Mouse (Mus musculus) intestine, postnatal 0 days (tissue): ENCODE data around the gene Scfd2. TPM values are rescaled to one million over a fixed set of nuclear protein-coding genes. Genes with fewer than 3 reads are reported as not detected.

Experiments used
- ATAC-seq: fragments of 200-750 bp; cut with Nextera tagmentation; 2 replicates; pipeline ENCODE4 v1.8.0; 2017; ENCODE audit warnings: mild to moderate bottlenecking, moderate TSS enrichment, moderate library complexity
- H3K27ac ChIP-seq: fragments of 300-500 bp; sonication (generic); 2 replicates; pipeline ENCODE4 v1.5.1; 2014; ENCODE audit warnings: mild to moderate bottlenecking, low read depth, low read length, moderate library complexity
- H3K27me3 ChIP-seq: fragments of 300-500 bp; sonication (generic); replicated peaks from 2 replicates; pipeline ENCODE4 v1.6.1; 2014; ENCODE audit warnings: low read length, mixed read lengths; ENCODE audit not compliant: control insufficient read depth, insufficient read depth
- H3K36me3 ChIP-seq: fragments of 300-500 bp; sonication (generic); 2 replicates; pipeline ENCODE4 v1.6.1; 2014; ENCODE audit warnings: mild to moderate bottlenecking, moderate library complexity; ENCODE audit not compliant: control insufficient read depth, insufficient read depth
- H3K4me1 ChIP-seq: fragments of 300-500 bp; sonication (generic); replicated peaks from 2 replicates; pipeline ENCODE4 v1.6.1; 2014; ENCODE audit warnings: antibody characterized with exemption, low read length, mixed read lengths; ENCODE audit not compliant: control insufficient read depth, insufficient read depth
- H3K4me2 ChIP-seq: fragments of 300-500 bp; sonication (generic); replicated peaks from 2 replicates; pipeline ENCODE4 v1.6.1; 2014; ENCODE audit warnings: low read depth, mild to moderate bottlenecking, moderate library complexity
- H3K4me3 ChIP-seq: fragments of 300-500 bp; sonication (generic); 2 replicates; pipeline ENCODE4 v1.5.1; 2014; ENCODE audit warnings: low read depth, low read length
- H3K9ac ChIP-seq: fragments of 300-500 bp; sonication (generic); 2 replicates; pipeline ENCODE4 v1.6.1; 2014; ENCODE audit warnings: mild to moderate bottlenecking, low read depth, low read length
- H3K9me3 ChIP-seq: fragments of 300-500 bp; sonication (generic); 2 replicates; pipeline ENCODE4 v1.6.1; 2016; ENCODE audit warnings: mixed run types; ENCODE audit not compliant: control insufficient read depth
- CTCF ChIP-seq: sonication (generic); IDR thresholded peaks from 2 replicates; pipeline ENCODE4 v1.5.1; 2016; ENCODE audit warnings: low read depth, mild to moderate bottlenecking, control low read depth, antibody characterized with exemption, moderate library complexity
- WGBS: fragments of 180-500 bp; shearing (Covaris S2); extraction: QIAGEN DNeasy Blood & Tissue Kit; methylation state at CpG from one replicate; pipeline ENCODE4 v1.1.7; 2014; 5-methylcytosine and 5-hydroxymethylcytosine counted together
- polyA plus RNA-seq: library from polyadenylated mRNA; unstranded; fragments of >200 nt; fragmentation: Nextera tagmentation; extraction: Ambion mirVana; gene quantifications from 2 replicates; pipeline ENCODE4 v1.2.1, GENCODE M21; 2015

The Scfd2 gene
- polyA plus RNA-seq, 1 experiment from 2014 or later: 16.8 TPM

- H3K4me2 ChIP-seq: no peak overlapping the region
- no peak for TF ChIP-seq CTCF
- no peaks in the 10 kb centered on the region for H3K9me3 ChIP-seq
- no peak overlapping the region for H3K4me3 ChIP-seq
- no peak for ATAC-seq
- WGBS: 76% methylated on average over 11 of the region's 11 CpGs
- no peaks in the 10 kb centered on the region for H3K27me3 ChIP-seq
- H3K36me3 ChIP-seq: no peaks in the 10 kb centered on the region
- H3K27ac ChIP-seq: no peak overlapping the region
- H3K9ac ChIP-seq: no peak overlapping the region
- no peaks in the 10 kb centered on the region for H3K4me1 ChIP-seq
These were observed 183.3 kb downstream of the Scfd2 start for GRCm38 (mm10) chr5:74348079-74348870.

- Histone ChIP-seq H3K4me1 (no peaks in the 10 kb centered on the region), H3K9ac (no peak overlapping the region), H3K27me3 (no peaks in the 10 kb centered on the region), H3K36me3 (no peaks in the 10 kb centered on the region), H3K27ac (no peak overlapping the region), H3K4me2 (no peak overlapping the region), H3K9me3 (no peaks in the 10 kb centered on the region), H3K4me3 (no peak overlapping the region)
- no peak for TF ChIP-seq CTCF
- WGBS: 44% methylated on average over 2 of the region's 2 CpGs
- no peak for ATAC-seq
These were observed 188.5 kb downstream of the Scfd2 start for GRCm38 (mm10) chr5:74343045-74343444.

- H3K4me2 ChIP-seq: no peak overlapping the region
- no peak for ATAC-seq
- no peaks in the 10 kb centered on the region for H3K36me3 ChIP-seq
- no peak overlapping the region for H3K4me3 ChIP-seq
- no peak overlapping the region for H3K9ac ChIP-seq
- H3K4me1 ChIP-seq: no peaks in the 10 kb centered on the region
- H3K9me3 ChIP-seq: no peaks in the 10 kb centered on the region
- H3K27me3 ChIP-seq: no peaks in the 10 kb centered on the region
- H3K27ac ChIP-seq: no peak overlapping the region
- no peak for TF ChIP-seq CTCF
These were observed 189.0 kb downstream of the Scfd2 start for GRCm38 (mm10) chr5:74342557-74342956.

- Histone ChIP-seq H3K4me3 (no peak overlapping the region), H3K9me3 (no peaks in the 10 kb centered on the region), H3K27me3 (no peaks in the 10 kb centered on the region), H3K9ac (no peak overlapping the region), H3K36me3 (no peaks in the 10 kb centered on the region), H3K27ac (no peak overlapping the region), H3K4me2 (no peak overlapping the region), H3K4me1 (no peaks in the 10 kb centered on the region)
- no peak for ATAC-seq
- 73% methylated on average over 3 of the region's 3 CpGs for WGBS
- TF ChIP-seq CTCF: no peak
These were observed 194.1 kb downstream of the Scfd2 start for GRCm38 (mm10) chr5:74337491-74337890.

- no peak for TF ChIP-seq CTCF
- Histone ChIP-seq H3K4me3 (no peak overlapping the region), H3K36me3 (no peaks in the 10 kb centered on the region), H3K9ac (no peak overlapping the region), H3K4me1 (no peaks in the 10 kb centered on the region), H3K9me3 (no peaks in the 10 kb centered on the region), H3K27me3 (no peaks in the 10 kb centered on the region), H3K27ac (no peak overlapping the region), H3K4me2 (no peak overlapping the region)
- no peak for ATAC-seq
- WGBS: 76% methylated on average over 12 of the region's 12 CpGs
These were observed 194.8 kb downstream of the Scfd2 start for GRCm38 (mm10) chr5:74336780-74337179.

GRCm38 (mm10) chr5:74333258-74333657 lies 198.3 kb downstream of the Scfd2 start:
- WGBS: 70% methylated on average over 3 of the region's 3 CpGs
- no peak for TF ChIP-seq CTCF
- Histone ChIP-seq H3K4me3 (no peak overlapping the region), H3K27ac (no peak overlapping the region), H3K9ac (no peak overlapping the region), H3K9me3 (no peaks in the 10 kb centered on the region), H3K4me2 (no peak overlapping the region), H3K4me1 (no peaks in the 10 kb centered on the region), H3K36me3 (no peaks in the 10 kb centered on the region), H3K27me3 (no peaks in the 10 kb centered on the region)
- ATAC-seq: no peak
